Comparison of ENCODE assay signal across 18 mouse cellular contexts in genomic region chr5:140350731-140351497, GRCm38 (mm10).
"Had no signal": no experiment of that assay in that cellular context is flagged by ENCODE, and none has a peak within 500 bp of the region (broad histone marks: within the 10 kb centered on the region; RNA-seq: fewer than 3 reads in every experiment).

No protein-coding gene starts in this region.

- H3K4me3 ChIP-seq: layer of hippocampus, adult 2 months; limb, embryonic 13.5 days; liver, embryonic 15.5 days; midbrain, embryonic 13.5 days; myocyte; neural tube, embryonic 15.5 days had no signal

- H3K9ac ChIP-seq: limb, embryonic 13.5 days; liver, embryonic 15.5 days; lung, embryonic 14.5 days; midbrain, embryonic 13.5 days; neural tube, embryonic 15.5 days had no signal

- ATAC-seq: hindbrain, embryonic 16.5 days; inflammation-experienced regulatory T-cells, adult 6 months; intestine, postnatal 0 days; midbrain, embryonic 13.5 days had no signal

- H3K27ac ChIP-seq: layer of hippocampus, adult 2 months; limb, embryonic 13.5 days; liver, embryonic 15.5 days; midbrain, embryonic 13.5 days; neural tube, embryonic 15.5 days had no signal

- H3K4me2 ChIP-seq: limb, embryonic 13.5 days; liver, embryonic 11.5 days; liver, embryonic 15.5 days; lung, embryonic 14.5 days; midbrain, embryonic 13.5 days; neural tube, embryonic 15.5 days had no signal

- DNase-seq: left cerebral cortex, postnatal 4 days; lung, embryonic 14.5 days; lung, postnatal 10 days; lung, postnatal 4 days; right cerebral cortex, postnatal 4 days; spleen, adult 18-20 months; thymus, adult 18-20 months; thymus, postnatal 14 days had no signal

- H3K4me1 ChIP-seq: limb, embryonic 13.5 days; midbrain, embryonic 13.5 days; neural tube, embryonic 15.5 days had no signal

- H3K27me3 ChIP-seq: limb, embryonic 13.5 days; liver, embryonic 15.5 days; midbrain, embryonic 13.5 days; neural tube, embryonic 15.5 days had no signal

- H3K9me3 ChIP-seq: limb, embryonic 13.5 days; liver, embryonic 15.5 days; midbrain, embryonic 13.5 days; neural tube, embryonic 15.5 days had no signal
